Mouse (Mus musculus) layer of hippocampus, adult 11-12 months (tissue): ENCODE data around the gene Amn.

ENCODE experiments used
- DNase-seq: peaks from one replicate; pipeline ENCODE4 v3.0.0; 2022; ENCODE audit warnings: low spot score

The Amn gene

DNA sequence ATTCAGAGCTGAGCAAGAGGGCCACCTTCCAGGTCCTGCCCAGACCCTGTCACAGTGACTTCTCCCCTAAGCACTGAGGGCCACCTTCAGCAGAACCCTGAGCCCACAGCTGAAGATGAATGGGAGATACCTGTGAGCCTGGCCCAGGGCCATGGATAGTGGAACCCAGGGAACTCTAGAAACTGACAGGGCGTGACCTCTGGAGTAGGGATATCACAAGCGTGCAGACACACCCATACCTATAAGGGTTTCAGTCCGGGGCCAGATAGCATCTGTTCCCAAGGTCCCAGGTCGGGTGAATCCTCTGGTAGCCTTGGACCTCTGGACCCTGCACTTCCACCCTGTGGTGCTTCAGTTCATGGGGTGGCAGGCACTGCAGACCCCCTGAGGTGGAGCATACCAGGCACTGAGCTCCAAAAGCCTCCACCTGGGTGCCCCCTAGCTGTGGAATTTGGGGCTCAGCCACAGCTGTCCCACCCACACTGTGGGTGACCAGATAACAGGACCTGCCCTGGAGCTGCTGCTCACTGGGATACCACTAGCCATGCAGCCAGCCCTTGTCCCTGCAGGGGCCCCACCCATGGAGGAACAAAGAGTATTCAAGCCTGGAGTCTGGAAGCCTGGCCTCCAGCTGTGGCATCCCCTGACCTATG, 3.1 kb upstream of the Amn start:
- DNase-seq, result no peak

DNA sequence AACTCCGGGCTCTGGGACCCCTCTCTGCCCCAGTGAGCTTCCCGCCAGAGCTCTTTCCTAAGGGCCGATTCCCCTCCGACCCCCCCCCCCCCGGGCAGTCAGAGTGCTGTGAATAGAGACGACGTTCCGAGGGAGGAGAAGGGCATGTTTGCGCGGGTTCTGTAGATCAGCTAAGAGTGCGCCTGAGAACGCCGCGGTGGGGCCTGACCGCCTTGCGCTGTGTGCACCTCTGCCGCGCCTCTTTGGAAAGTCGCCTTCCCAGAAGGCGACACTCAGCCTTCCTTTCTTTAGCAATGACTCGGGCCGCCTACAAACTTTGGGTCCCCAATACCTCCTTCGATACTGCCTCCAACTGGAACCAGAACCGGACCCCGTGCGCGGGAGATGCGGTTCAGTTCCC, 511 bp downstream of the Amn start:
- no peak for DNase-seq

DNA sequence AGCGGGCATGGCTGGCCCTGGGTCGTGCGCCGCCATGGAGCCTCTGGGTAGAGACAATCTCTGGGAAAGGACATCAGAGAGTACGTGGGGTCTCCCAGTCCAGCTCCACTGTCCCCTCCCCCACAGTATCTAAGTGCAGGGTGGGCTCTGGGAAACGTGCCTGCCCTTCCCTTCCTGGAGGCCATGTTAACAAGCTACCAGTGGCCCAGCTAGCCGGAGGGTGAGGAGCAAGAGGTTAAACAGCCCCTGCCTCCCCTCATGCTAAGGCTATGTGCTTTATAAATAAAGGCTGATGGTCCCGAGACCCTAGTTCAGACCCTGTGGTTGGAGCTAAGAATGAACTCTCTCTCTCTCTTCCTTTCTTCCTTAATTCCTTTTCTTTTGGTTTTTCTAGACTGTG, 1.1 kb downstream of the Amn start:
- DNase-seq, result no peak

- peak; percentile 89 for DNase-seq
Measured at GRCm38 (mm10) chr12:111272420-111272819, 1.5 kb downstream of the Amn start.

DNA sequence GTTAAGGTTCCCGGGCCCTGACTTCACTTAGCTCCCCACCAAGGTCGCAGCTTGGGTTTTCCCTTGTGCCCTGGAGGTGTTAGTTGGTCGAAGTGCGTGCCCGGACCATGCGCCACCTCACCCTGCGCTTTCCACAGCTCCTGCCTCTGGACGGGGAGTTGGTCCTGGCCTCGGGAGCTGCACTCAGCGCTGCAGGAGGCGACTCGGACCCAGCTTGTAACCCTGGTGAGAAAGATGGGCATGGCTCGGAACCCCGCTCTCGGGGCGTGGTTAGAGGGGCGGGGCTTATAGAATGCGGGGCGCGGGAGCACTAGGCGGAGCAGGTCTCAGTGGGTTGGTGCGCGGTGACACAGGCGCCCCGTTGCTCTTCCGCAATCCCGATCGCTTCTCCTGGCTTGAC, 3.1 kb downstream of the Amn start:
- DNase-seq, result no peak

DNA sequence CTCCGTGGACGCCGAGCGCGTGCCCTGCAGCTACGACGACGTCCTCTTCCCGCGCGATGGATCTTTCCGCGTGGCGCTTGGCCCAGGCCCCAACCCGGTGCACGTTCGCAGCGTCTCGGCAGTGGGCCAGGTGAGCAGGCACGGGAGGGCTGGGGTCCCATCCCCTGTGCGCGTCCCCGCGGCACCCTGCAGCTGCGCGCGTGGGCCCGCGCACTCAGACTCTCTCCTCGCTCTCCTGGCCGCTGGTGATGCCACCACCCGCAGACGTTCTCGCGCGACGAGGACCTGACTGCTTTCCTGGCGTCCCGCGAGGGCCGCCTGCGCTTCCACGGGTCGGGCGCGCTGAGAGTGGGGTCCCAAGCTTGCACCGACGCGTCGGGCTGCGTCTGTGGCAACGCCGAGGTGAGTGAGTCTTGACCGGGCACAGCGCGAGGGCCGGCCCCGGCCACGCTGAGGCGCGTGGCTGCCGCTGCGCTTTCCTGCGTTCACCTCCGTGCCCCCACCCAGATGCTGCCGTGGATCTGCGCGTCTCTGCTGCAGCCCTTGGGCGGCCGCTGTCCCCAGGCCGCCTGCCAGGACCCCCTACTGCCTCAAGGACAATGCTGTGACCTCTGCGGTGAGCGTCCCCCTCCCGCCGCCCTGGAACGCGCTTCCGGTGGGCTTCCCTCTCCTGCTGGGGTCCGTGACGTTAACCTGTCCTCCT, 3.7 kb downstream of the Amn start:
- DNase-seq, result no peak

- DNase-seq, result no peak
Measured at GRCm38 (mm10) chr12:111275150-111275841, 4.4 kb downstream of the Amn start.

GRCm38 (mm10) chr12:111276371-111276770, 5.5 kb downstream of the Amn start:
- no peak for DNase-seq

DNA sequence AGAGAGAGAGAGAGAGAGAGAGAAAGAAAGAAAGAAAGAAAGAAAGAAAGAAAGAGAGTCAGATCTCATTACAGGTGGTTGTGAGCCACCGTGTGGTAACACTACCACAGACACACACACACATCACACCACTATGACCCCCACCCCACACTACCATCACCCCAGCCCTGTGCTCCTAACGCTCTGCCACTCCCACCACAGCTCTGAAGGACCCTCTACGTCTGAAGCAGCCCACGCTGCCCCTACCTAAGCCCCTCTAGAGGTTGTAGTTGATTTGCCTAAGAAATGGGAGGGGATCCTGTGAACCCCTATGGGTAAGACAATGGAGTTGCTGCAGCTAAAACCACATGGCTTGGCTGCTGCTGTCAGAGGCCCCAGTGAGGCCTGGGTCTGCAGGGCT, 12.7 kb downstream of the Amn start:
- DNase-seq, result no peak

DNA sequence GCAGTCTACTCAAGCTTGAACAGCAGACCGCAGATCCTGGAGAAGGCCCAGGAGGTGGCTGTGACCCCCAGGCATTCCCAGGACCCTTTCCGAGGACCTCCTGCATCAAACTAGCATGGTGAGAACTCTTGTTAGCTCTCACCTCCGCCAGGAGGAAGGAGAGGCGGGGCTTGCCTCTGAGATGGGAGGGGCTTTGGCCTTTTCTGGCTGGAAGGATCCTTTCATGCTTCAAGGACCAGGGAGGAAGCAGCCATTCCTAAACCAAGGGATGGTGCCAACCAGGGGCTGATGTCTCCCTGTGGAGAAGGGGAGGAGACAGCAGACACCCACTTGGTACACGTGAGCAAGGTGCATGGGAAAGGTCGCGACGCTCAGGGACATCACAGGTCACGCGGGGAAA, 13.6 kb downstream of the Amn start:
- DNase-seq, result no peak

DNA sequence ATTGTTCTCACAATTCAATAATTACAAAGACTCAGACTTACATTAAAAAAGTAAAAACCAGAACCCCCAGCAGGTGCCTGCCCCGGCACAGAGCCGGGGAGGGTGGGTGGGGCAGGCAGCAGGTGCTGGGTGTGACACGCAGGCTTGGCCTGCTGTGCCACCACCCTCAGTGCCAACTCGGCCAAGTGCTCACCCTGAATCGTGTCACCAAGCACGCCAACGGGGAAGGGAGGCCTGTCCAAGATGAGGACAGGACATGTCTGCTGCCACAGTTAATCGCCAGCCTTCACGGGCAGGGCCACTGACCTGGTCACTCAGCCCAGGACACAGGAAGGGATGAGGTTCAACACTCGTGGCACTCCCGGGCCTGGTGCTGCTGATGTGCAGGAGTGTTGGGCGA, 22.1 kb downstream of the Amn start:
- no peak for DNase-seq

- no peak for DNase-seq
Measured at GRCm38 (mm10) chr12:111301322-111302017, 30.6 kb downstream of the Amn start.

DNA sequence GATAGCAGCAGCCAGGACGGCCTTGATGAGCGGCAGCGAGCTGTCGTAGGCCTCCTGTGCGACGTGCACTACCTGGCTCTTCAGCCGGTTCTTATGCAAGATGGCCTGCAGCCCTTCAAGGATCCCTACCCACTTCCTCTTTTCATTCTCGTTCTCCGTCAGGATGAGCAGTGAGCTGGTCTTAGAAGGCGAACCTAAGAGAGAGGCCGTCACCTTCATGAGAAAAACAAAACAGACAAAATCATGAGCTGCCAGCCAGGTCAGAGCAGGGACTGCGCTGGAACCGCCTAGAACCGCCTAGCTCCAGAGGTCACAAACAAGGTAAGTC, 31.1 kb downstream of the Amn start:
- no peak for DNase-seq

DNA sequence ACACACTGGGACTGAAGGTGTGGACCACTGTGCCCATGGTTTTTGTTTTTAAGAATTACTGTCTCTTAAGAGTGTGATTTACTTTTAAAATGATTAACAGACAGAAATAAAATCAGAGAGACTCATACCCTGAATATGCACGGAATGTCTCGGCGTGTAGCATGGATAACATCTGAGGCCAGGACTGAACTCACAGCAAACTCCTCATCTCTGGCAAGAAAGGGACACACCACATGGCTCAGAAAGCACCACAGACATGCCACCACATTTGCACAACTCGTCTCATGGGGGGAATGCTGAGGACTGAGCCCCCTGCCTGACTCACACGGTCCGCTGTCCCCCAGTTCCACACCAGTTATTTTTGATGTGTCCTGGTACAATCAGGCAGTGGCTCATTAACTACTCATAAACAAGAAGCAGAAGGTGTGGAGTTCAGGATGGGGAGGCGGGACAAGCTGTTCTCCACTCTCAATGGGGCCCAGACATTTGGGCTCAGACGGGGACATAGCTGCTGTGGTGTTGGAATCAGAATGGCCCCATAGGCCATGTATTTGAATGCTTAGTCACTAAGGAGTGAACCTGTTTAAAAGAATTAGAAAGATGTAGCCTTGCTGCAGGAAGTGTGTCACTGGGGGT, 32.9 kb downstream of the Amn start:
- no peak for DNase-seq

GRCm38 (mm10) chr12:111306821-111307220, 35.9 kb downstream of the Amn start:
- DNase-seq, result no peak

- DNase-seq, result no peak
Measured at GRCm38 (mm10) chr12:111309256-111309655, 38.4 kb downstream of the Amn start.

DNA sequence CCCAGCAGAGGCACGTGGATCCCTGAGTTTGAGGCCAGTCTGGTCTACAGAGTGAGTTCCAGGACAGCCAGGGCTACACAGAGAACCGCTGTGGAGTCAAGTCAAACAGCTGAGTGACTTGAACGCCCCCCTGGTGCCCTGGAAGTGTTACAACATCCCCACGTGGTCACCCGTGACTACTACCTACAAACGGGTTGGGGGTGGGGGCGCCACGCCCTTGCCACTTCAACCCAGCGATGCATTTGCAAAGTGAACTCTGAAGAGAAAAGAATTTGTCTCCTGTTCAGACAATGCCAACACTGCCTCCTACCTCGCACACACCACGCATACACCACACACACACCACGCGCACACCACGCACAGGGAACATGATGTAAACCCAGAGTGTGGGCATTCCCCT, 39.0 kb downstream of the Amn start:
- no peak for DNase-seq

DNA sequence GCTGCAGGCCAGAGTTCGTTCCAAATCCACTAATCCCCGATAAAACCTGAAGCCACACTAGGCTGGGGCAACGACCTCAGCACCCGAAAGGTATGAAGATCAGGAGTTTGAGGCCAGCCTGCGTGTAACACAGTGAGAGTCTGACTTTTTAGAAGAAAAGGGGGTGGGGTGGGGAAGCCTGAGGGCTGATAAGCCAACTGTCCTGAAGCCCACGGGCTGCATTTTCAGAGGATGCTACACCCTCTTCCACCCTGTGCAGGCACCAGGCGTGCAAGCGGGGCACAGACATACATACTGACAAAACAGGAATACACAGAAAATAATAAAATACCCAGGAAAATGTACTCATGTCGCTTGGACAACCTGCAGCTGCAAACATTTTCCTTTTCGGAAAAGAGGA, 40.9 kb downstream of the Amn start:
- DNase-seq, result no peak

DNA sequence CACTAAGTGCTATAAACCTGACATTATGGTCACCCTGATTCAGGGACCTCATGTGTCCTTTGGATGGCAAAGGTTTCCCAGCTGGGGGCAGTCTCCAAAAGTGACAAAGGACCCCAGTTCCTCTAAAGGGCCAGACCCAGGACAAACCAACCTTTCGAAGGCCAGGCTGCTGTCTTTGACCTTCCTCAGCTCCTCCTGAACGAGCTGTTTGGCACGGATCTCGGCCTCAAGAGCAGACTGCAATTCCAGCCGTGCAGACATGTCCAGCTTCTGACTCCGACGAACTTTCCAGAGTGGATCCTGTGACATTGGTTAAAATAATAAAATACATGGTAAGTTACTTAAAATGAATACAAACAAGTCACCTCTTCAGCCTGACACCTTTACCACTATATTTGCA, 43.4 kb downstream of the Amn start:
- DNase-seq, result no peak

DNA sequence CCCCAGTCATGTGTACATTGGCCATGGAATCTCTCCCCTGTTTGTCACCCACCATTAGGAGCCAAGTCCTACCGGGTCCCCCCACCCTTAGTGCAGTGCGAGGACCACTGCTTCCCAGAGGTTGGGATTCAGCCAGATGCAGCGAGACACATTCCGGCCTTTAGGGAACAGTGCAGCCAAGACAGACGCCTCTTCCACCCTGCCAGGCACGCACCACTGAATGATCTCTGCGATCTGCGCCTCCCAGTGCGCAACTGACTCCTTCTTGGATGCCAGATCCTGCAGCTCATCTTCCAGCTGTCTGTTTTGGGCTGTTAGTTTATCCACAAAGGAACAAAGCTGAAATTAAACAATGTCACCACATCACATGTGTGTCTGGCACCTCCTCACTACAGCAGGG, 46.8 kb downstream of the Amn start:
- no peak for DNase-seq

- DNase-seq, result no peak
Measured at GRCm38 (mm10) chr12:111320549-111320948, 49.7 kb downstream of the Amn start.

DNA sequence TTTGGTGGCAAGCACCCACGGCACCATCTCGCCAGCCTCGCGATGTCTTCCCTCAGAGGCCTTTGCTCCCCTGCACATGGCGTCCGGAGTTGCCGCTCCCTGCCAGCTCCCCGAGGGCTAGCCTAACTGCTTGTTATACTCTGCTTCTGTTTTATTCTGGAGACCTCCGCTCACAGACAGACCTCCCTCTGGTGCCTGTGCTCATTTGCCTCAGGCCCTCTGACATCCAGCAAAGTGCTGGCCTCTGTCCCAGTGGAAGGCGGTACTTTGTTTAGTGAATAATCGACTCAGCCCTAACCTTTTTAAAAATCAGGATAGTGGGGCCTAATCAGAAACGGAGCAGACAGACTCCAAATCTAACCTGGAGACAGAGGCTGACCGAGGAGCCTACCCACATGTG, 50.9 kb downstream of the Amn start:
- no peak for DNase-seq

DNA sequence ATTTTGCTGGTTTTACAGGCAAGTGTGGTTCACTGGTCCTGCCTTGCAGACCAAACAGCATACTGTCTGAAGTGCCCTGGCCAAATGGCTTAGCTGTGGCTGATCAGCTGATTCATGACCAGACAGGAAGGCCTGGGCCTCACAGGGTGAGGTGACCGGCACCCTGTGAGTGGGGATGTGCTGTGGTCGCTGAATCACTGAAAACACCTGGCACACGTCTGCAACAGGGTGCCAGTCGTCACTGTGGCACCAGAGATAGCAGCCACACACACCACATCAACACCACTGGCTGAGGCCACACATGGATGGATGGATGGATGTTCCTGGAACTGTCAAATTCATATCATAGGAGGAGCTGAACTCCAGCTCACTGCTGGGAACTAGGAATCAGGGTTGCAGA, 52.5 kb downstream of the Amn start:
- DNase-seq, result no peak
